Mouse (Mus musculus): ENCODE measurements around the gene Kyat3. TPM values are rescaled to one million over a fixed set of nuclear protein-coding genes. Genes with fewer than 3 reads are reported as not detected.

Kyat3 gene
- total RNA-seq, 1 experiment from 2014 or later = 6.6 TPM

- ATAC-seq (ENCODE audit: extremely low read depth, insufficient number of reproducible peaks, low FRiP score, poor library complexity, severe bottlenecking) = peak; percentile 76
Observed at GRCm38 (mm10) chr3:142743973-142744898, 43.4 kb downstream of the Kyat3 start.

- ATAC-seq (ENCODE audit: extremely low read depth, insufficient number of reproducible peaks, low FRiP score, poor library complexity, severe bottlenecking) = no peak
Observed at GRCm38 (mm10) chr3:142745076-142745475, 44.2 kb downstream of the Kyat3 start.

DNA sequence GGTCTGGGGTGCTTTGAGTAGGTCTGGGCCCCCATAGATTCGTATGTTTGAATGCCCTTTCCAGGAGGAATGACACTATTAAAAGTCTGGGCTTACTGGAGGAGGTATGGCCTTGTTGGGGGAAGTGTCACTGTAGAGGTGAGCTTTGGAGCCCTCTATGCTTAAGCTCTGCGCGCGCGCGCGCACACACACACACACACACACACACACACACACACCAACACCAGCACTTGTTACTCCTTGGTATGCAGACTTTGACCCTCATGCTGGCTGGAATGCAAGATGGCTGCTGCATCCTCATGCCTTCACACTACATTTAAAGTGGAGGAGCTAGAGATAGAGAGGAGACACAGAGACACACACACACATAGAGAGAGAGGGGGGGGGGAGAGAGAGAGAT is 46.8 kb downstream of the Kyat3 start:
- ATAC-seq (ENCODE audit: extremely low read depth, insufficient number of reproducible peaks, low FRiP score, poor library complexity, severe bottlenecking) = no peak

GRCm38 (mm10) chr3:142749131-142749530 is 48.3 kb downstream of the Kyat3 start:
- no peak for ATAC-seq (ENCODE audit: extremely low read depth, insufficient number of reproducible peaks, low FRiP score, poor library complexity, severe bottlenecking)

DNA sequence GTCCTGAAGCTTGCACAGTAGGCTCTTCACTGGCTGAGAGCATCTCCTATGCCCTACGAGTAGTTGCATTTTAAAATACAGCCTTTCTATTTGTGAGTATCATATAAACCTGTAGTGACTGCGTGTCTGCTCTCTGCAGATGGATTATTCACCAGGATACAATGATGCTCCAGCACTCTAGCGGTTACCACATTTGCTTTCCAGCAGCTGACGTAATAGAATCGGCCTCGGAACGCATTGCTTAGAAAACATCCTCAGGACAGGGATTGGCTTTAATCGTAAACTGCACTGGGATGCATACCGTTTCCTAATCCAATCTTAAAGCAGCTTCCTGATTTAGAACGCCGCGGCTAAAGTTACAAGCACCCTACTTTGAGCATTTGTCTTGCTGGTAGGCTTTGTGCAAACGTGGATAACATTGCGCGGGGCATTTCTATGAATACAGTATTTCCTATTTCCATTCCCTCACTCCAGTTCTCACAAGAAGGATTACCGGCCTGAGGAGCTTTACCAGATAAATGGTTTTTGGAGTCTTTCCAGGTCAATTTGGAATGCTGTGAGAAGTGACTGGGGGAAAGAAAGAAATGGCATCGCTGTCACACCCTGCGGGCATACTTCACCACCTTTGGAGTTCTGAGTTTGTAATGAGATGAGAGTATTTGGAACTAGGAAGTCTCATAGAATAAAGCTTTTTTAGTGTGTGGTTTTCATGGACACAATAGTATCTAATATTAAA is 54.4 kb downstream of the Kyat3 start:
- ATAC-seq (ENCODE audit: extremely low read depth, insufficient number of reproducible peaks, low FRiP score, poor library complexity, severe bottlenecking) = no peak

DNA sequence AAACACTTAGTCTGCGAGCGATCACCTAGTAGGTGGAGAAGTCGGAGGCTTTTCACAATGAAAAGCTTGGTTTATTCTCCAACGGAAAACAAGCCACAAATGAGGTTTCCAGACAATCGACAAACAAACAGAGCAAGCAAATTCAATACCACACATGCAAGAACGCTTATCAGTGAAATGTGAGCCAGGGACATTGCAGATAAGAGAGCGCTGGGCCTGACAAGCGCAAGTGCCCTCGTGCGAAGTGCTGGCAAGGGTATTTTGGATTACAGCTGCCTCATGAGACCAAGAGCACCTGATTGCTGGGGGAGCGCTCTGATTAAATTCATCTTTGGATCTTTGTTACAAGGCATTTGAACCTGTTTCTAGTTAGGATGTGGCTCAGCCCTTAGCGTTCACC is 57.0 kb downstream of the Kyat3 start:
- no peak for ATAC-seq (ENCODE audit: extremely low read depth, insufficient number of reproducible peaks, low FRiP score, poor library complexity, severe bottlenecking)

- no peak for ATAC-seq (ENCODE audit: extremely low read depth, insufficient number of reproducible peaks, low FRiP score, poor library complexity, severe bottlenecking)
Observed at GRCm38 (mm10) chr3:142758593-142758992, 57.7 kb downstream of the Kyat3 start.

- no peak for ATAC-seq (ENCODE audit: extremely low read depth, insufficient number of reproducible peaks, low FRiP score, poor library complexity, severe bottlenecking)
Observed at GRCm38 (mm10) chr3:142760356-142760755, 59.5 kb downstream of the Kyat3 start.

DNA sequence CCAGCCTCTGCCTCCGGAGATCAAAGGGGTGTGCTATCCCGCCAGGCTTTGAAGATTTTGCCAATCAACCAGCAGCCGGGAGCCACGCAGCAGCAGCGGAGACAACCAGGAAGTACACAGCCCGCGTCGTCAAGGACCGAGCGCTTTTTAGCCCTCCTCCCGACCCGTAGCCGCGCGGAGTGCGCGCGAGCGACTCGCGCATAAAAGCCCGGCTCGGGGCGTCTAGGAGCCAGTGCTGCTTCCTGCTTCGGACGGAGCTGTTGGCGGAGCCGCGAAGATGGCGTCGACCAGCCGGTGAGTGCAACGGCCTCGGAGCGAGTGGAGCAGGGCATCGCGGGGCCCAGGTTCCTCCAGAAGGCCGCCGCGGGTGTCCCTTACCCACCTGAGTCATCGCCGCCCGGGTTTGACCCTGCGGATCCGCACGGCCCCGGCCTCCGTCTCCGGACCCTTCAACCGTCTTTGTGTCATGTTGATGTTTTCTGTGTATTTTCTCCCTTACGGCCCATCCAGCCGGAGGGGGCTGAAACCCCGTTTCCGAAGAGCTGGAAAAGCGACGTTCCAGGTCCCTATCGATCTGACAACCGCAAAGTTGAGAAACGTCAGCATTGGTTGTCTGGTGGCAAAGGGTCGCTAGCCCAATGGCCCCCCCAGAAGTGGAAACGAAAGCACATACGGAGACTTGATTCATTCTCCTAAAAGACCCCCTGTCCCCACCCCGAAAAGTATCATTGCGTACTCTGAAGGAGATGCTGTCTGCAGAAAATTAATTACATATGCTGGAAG is 64.3 kb downstream of the Kyat3 start, which contains the start of gene Gtf2b:
Gene Gtf2b, plus strand, starts transcription at position 51 of the 783 bp plus-strand sequence.
- ATAC-seq (ENCODE audit: extremely low read depth, insufficient number of reproducible peaks, low FRiP score, poor library complexity, severe bottlenecking) = peak; percentile 92

- no peak for ATAC-seq (ENCODE audit: extremely low read depth, insufficient number of reproducible peaks, low FRiP score, poor library complexity, severe bottlenecking)
Observed at GRCm38 (mm10) chr3:142765778-142766165, 64.9 kb downstream of the Kyat3 start.

- no peak for ATAC-seq (ENCODE audit: extremely low read depth, insufficient number of reproducible peaks, low FRiP score, poor library complexity, severe bottlenecking)
Observed at GRCm38 (mm10) chr3:142768498-142768897, 67.6 kb downstream of the Kyat3 start.

DNA sequence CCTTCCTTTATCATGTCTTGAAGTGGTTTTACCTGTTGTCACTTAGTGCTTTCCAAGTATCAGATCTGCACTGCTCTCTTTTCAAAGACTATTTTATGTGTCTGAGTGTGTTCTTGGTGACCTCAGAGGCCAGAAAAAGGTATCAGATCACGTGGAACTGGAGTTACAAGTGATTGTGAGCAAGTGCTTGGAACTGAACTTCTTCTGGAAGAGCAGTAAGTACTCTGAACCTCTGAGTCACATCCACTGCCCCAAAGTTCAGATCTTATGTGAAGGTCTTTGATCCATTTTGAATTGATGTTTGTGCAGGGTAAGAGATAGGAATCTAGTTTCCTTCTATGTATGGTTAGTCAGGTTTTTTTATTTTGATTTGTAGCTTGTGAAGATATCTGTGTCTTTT is 69.7 kb downstream of the Kyat3 start:
- no peak for ATAC-seq (ENCODE audit: extremely low read depth, insufficient number of reproducible peaks, low FRiP score, poor library complexity, severe bottlenecking)

- no peak for ATAC-seq (ENCODE audit: extremely low read depth, insufficient number of reproducible peaks, low FRiP score, poor library complexity, severe bottlenecking)
Observed at GRCm38 (mm10) chr3:142773538-142774191, 72.8 kb downstream of the Kyat3 start.

DNA sequence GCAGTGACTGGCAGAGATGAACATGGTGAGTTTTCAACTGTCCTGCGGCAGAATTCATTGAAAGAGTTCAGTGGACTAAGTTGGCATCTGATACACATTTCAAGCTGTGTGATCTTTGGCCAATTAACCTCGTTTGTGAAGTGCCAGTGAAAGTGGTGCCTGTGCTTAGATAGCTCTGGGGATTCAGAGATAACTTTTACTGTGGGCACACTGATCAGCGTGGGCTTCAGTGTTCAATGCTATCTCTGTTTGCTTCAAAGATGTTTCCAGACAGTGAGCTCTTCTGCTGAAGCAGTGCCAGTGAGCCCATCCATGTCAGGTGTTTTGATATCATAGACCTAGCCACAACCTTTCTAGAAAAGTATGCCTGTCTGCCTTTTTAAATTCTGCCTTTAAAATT is 76.4 kb downstream of the Kyat3 start:
- no peak for ATAC-seq (ENCODE audit: extremely low read depth, insufficient number of reproducible peaks, low FRiP score, poor library complexity, severe bottlenecking)

- no peak for ATAC-seq (ENCODE audit: extremely low read depth, insufficient number of reproducible peaks, low FRiP score, poor library complexity, severe bottlenecking)
Observed at GRCm38 (mm10) chr3:142786423-142787072, 85.7 kb downstream of the Kyat3 start.

DNA sequence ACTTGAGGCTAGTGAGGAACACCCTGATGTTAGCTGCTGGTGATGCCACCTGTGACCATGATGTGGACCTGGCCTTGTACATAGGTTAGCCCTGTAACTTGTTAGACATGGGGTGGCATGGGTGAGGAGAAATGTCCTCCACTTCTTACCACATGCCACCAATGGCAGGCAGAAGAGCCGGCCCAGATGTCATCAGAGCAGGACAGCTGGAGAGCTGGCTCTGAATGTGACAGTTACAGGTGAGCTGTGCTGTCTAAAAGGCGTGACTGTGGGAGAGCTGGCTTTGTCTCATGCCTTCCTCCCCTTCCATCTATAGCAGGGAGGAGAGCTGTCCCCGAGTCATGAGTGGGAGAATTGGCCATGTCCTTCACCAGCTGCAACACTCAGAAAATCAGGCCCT is 94.7 kb downstream of the Kyat3 start:
- ATAC-seq (ENCODE audit: extremely low read depth, insufficient number of reproducible peaks, low FRiP score, poor library complexity, severe bottlenecking) = 0 out of 2 replicates have a peak, but pooled peaks have one; percentile 3
